Mouse (Mus musculus) G1E-ER4 (cell line): ENCODE data around the gene Taf1b. TPM values are rescaled to one million over a fixed set of nuclear protein-coding genes. Genes with fewer than 3 reads are reported as not detected.

Experiments
- GATA1 ChIP-seq: IDR thresholded peaks from one replicate; pipeline ENCODE4 v1.8.0; 2012; ENCODE audit warnings: low read length, inconsistent platforms
- polyA plus RNA-seq: library from polyadenylated mRNA; stranded (reverse); fragments of >175 nt; gene quantifications from 2 replicates; pipeline ENCODE4 v1.2.3, GENCODE M21; 2012

Gene Taf1b
- polyA plus RNA-seq, 1 experiment, result 2.0 TPM

GRCm38 (mm10) chr12:24552531-24552930 is 54.4 kb downstream of the Taf1b start:
- TF ChIP-seq GATA1, result no peak

GRCm38 (mm10) chr12:24555976-24556375 is 57.8 kb downstream of the Taf1b start:
- TF ChIP-seq GATA1, result no peak

GRCm38 (mm10) chr12:24563395-24563960 is 65.3 kb downstream of the Taf1b start:
- TF ChIP-seq GATA1, result no peak

GRCm38 (mm10) chr12:24565311-24565710 is 67.2 kb downstream of the Taf1b start:
- TF ChIP-seq GATA1, result no peak

GRCm38 (mm10) chr12:24567606-24568005 is 69.4 kb downstream of the Taf1b start:
- TF ChIP-seq GATA1, result no peak

GRCm38 (mm10) chr12:24571523-24572392 is 73.6 kb downstream of the Taf1b start, which contains the start of gene Grhl1:
Gene Grhl1 (plus strand): TSS chr12:24572283.
- no peak for TF ChIP-seq GATA1

- TF ChIP-seq GATA1, result no peak
Measured at GRCm38 (mm10) chr12:24572421-24573274, 74.5 kb downstream of the Taf1b start.

- no peak for TF ChIP-seq GATA1
Measured at GRCm38 (mm10) chr12:24573275-24573580, 75.1 kb downstream of the Taf1b start.

- TF ChIP-seq GATA1, result no peak
Measured at GRCm38 (mm10) chr12:24574870-24575269, 76.7 kb downstream of the Taf1b start.

GRCm38 (mm10) chr12:24580452-24580851 is 82.3 kb downstream of the Taf1b start:
- no peak for TF ChIP-seq GATA1

GRCm38 (mm10) chr12:24580996-24581683 is 83.0 kb downstream of the Taf1b start:
- no peak for TF ChIP-seq GATA1

- no peak for TF ChIP-seq GATA1
Measured at GRCm38 (mm10) chr12:24583653-24584052, 85.5 kb downstream of the Taf1b start.

- no peak for TF ChIP-seq GATA1
Measured at GRCm38 (mm10) chr12:24584835-24585234, 86.7 kb downstream of the Taf1b start.

GRCm38 (mm10) chr12:24586193-24586592 is 88.0 kb downstream of the Taf1b start:
- no peak for TF ChIP-seq GATA1

- TF ChIP-seq GATA1, result no peak
Measured at GRCm38 (mm10) chr12:24590371-24590770, 92.2 kb downstream of the Taf1b start.
